Mouse (Mus musculus) frontal cortex, postnatal 25 days (tissue): ENCODE data around the gene Slc16a14.
A peak's percentile ranks its signal among the peaks of the same experiment; 100 is the strongest.
"Not testable (repeated sequence)": the region's sequence is repeated elsewhere in the genome, so short reads cannot be mapped to it uniquely, and the experiment has no call there.

Experiments used
- DNase-seq, 2 experiments: peaks; one replicate each; pipeline ENCODE4 v3.0.0; 2022; ENCODE audit warnings: low spot score in 2 of 2

Gene Slc16a14

DNA sequence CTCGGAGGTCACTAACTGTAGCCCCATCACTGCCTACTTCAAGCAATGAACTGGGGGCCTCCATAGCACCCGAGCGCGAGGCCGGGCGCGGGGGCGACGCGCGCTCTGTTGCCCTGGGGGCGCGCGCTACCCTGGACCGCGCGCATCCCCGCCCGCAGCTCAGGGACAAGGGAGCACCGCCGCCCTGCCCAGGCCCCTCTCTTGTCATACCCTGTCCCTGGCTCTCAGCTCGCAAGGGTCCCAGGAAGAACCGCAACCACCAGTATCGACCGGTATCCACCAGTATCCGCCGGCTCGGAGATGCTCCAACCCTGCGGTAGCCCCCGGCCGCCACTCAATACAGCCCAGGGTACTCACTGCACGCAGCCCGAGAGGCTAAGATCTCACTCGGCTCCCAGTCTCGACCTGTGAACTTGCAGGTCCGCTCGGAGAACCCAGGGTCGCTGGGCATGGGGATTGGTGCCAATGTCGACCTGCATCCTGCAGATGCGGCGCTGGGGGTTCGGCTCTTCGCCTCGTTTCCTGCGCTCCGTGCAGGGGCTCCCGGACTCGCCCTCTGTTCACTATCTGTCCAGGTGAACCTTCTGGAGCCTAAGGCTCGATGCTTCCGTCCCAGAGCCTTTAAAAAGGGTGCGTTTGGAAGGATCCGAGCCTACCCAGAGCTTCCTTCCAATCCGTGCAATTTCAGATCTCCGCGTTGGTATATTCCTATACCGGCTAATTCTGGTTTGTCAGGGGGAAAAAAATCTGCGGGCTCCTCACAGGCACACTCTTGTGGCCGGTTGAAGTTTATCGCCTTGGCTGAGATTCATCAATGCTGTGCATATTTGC lies at the start of gene Slc16a14:
Gene Slc16a14 (minus strand): TSS at position 632 of the 831 bp plus-strand sequence.
- peak; percentile 46 to 47 for DNase-seq

- DNase-seq, result not testable (repeated sequence)
These were observed 26.8 kb upstream of the Slc16a14 start for GRCm38 (mm10) chr1:84961779-84962178.

- not testable (repeated sequence) for DNase-seq
These were observed 22.8 kb upstream of the Slc16a14 start for GRCm38 (mm10) chr1:84957713-84958112.

- DNase-seq, result not testable (repeated sequence)
These were observed 21.8 kb upstream of the Slc16a14 start for GRCm38 (mm10) chr1:84956771-84957170.

- no peak for DNase-seq
These were observed 17.7 kb upstream of the Slc16a14 start for GRCm38 (mm10) chr1:84952456-84953181.

DNA sequence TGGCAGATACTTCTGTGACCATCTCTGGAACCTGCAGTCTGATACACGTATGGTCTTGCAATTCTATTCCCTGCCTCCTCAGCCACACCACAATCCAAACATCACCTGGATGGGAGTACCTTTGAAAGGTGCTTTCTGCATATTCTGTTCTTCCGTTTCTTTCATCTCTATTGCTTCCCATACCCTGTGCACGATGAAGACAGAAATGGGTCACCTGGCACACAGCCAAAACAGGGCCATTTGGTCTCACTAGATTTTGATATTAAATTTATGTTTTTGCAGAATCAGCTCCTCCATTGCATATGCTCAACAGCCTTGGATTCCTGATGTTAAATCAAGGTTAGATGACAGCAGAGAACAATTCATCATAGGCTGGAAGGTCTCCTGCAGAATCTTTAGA lies 16.6 kb upstream of the Slc16a14 start:
- DNase-seq, result no peak

GRCm38 (mm10) chr1:84947390-84947789 lies 12.5 kb upstream of the Slc16a14 start:
- DNase-seq, result no peak

DNA sequence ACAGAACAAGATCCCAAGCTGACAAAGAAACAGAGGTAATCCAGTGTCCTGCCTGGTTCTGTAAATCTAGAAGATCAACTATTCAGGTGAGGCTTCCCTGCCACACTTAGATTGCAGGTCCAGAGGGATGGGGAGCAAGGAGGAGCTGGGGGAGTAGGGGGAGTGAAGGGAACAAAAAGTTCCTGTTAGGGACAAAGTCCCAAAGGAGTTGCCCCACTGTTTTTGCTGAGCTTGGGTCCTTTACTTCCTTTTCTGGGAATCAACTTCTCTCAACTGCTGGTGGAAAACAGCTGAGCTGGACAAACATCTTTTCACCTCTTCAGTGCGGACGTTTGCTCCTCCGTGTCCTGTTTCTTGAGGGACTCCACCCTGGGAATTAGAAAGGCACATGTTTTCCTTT lies 11.0 kb upstream of the Slc16a14 start:
- no peak for DNase-seq

- no peak for DNase-seq
These were observed 8.6 kb upstream of the Slc16a14 start for GRCm38 (mm10) chr1:84943549-84943948.

GRCm38 (mm10) chr1:84942666-84943065 lies 7.7 kb upstream of the Slc16a14 start:
- DNase-seq, result no peak

GRCm38 (mm10) chr1:84940322-84940721 lies 5.4 kb upstream of the Slc16a14 start:
- DNase-seq, result no peak

DNA sequence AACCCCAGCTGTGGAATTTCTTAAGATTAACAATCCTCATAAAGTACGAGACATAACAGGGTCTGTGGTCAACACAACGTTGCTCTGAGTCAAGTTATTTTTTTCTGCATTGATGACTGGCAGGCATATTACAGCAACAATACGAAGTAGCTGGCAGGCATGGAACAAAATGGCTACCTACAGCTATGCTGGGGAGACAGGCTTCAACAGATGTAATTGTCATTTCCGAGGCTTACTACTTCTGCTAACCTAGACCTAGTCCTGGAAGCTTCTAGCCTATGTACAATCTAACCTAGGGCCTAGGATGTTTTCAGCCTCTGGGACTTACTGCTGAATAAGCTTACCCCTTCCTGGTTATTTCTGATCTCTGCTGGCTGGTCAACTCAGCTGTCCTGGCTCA lies 4.5 kb upstream of the Slc16a14 start:
- DNase-seq, result no peak

DNA sequence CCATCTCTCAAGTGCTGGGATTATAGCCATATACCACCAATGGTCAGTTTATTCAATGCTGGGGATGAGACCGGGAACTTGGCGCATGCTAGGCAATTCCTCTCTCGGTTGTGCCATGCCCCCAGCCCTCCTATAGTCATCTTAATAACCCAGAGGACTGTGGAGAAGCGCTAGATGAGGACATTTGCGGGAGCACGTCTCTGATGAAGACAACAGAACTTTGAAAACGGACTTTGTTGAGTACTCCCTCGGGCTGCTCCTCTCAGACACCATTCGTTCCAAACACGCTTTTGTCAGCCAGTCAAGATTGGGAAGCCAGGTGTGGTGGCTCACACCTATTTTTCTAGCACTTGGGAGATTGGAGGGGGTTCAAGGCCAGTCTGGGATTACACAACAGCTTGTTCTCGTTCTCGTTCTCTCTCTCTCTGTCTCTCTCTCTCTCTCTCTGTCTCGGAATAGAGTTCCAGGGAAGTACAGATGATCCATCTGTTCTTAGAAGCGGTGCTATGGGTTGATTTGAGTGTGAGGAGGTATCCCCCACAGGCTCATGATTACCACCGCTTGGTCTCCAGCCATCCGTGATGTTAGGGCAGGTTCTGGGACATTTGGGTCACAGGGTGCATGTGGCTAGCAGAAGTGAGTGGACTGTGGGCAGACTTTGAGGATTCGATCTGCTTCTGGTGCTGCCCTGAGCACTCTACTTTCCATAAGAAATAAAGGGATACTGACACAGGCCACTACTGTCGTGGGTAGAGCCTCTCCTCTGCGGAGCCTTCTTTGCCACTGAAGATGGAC lies 2.0 kb upstream of the Slc16a14 start:
- no peak for DNase-seq

GRCm38 (mm10) chr1:84935668-84936067 lies 734 bp upstream of the Slc16a14 start:
- peak; percentile 64 to 69 for DNase-seq

DNA sequence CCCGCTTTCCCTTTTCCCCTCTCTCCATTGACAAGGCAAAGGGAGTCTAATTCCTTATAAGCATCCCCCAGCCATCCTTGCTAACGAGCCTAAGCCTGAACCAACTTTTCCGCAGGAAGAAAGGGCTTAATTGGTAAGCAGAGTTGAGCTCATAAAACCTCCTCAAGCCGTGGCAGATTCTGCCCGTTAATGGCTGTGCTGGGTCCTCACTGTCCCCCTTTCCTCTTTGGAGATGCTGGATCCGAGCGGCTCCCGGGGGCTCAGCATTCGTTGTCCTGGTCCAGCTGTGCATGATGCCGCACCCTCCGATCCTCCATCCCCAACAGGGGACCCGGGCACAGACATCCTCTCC lies 807 bp downstream of the Slc16a14 start:
- peak in 1 of 2 experiments; percentile 28 for DNase-seq

- peak; percentile 84 to 87 for DNase-seq
These were observed 1.3 kb downstream of the Slc16a14 start for GRCm38 (mm10) chr1:84933472-84934150.

DNA sequence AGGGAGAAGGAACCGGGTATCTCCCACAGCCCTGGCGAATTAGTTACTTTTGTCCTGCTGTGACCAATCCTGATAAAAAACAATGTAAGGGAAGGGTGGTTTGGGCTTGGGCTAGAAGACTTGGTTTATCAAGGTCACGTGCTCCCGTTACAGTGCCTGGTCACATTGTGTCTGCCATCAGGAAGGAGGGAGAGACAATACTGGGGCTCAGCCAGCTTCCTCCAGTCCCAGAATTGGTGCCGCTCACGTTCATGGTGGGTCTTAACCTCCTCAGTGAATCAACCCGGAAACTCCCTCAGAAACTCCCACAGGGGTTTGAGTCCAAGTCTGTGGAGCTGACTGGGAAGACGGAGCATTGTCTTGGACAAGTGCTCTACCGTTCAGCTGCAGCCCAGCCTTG lies 9.3 kb downstream of the Slc16a14 start:
- DNase-seq, result no peak

GRCm38 (mm10) chr1:84924134-84924533 lies 10.8 kb downstream of the Slc16a14 start:
- no peak for DNase-seq

GRCm38 (mm10) chr1:84923432-84923831 lies 11.5 kb downstream of the Slc16a14 start:
- DNase-seq, result no peak

DNA sequence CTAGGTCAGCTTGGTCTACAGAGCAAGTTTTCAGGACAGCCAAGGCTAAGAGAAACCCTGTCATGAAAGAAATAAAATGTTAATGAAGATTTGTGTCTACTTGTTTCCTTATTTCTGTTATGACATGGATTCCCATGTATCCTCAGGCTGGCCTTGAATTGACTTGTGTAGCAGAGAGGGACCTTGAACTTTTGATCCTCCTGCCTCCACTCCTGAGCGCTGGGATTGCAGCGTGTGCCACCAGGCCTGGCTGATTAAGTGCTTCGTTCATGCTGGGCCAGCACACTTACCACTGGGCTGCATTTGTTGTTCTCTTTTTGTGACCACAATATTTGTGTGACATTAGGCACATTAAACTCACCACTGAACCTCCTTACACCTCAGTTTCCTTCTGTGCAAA lies 16.1 kb downstream of the Slc16a14 start:
- no peak for DNase-seq

- DNase-seq, result no peak
These were observed 19.9 kb downstream of the Slc16a14 start for GRCm38 (mm10) chr1:84915010-84915409.

GRCm38 (mm10) chr1:84912571-84912970 lies 22.4 kb downstream of the Slc16a14 start:
- DNase-seq, result no peak
